Mouse (Mus musculus) midbrain, postnatal 0 days (tissue): Measurements from ENCODE around the gene Wdtc1. TPM values are rescaled to one million over a fixed set of nuclear protein-coding genes. Genes with fewer than 3 reads are reported as not detected.

ENCODE experiments used
- ATAC-seq: fragments of 200-750 bp; cut with Nextera tagmentation; 2 replicates; pipeline ENCODE4 v1.8.0; 2017; ENCODE audit warnings: moderate number of reproducible peaks, mild to moderate bottlenecking, moderate TSS enrichment, moderate library complexity; ENCODE audit not compliant: low FRiP score
- DNase-seq: peaks from one replicate; pipeline ENCODE4 v3.0.0-alpha.2; 2015; ENCODE audit warnings: low spot score
- H3K27ac ChIP-seq: fragments of 300-500 bp; sonication (generic); 2 replicates; pipeline ENCODE4 v1.5.1; 2014; ENCODE audit warnings: low read depth, mild to moderate bottlenecking, low read length, mixed read lengths
- H3K27me3 ChIP-seq: fragments of 300-500 bp; sonication (generic); 2 replicates; pipeline ENCODE4 v1.6.1; 2014; ENCODE audit warnings: low read length, control low read depth, mixed read lengths; ENCODE audit not compliant: insufficient read depth
- H3K36me3 ChIP-seq: fragments of 300-500 bp; sonication (generic); 2 replicates; pipeline ENCODE4 v1.6.1; 2014; ENCODE audit warnings: low read length, control low read depth, mixed read lengths; ENCODE audit not compliant: insufficient read depth
- H3K4me1 ChIP-seq: fragments of 300-500 bp; sonication (generic); 2 replicates; pipeline ENCODE4 v1.6.1; 2014; ENCODE audit warnings: mild to moderate bottlenecking, control low read depth, antibody characterized with exemption, low read length, mixed read lengths; ENCODE audit not compliant: insufficient read depth
- H3K4me2 ChIP-seq: fragments of 300-500 bp; sonication (generic); 2 replicates; pipeline ENCODE4 v1.6.1; 2014; ENCODE audit warnings: low read depth, mild to moderate bottlenecking, low read length, mixed read lengths; ENCODE audit not compliant: poor library complexity, severe bottlenecking
- H3K4me3 ChIP-seq: fragments of 300-500 bp; sonication (generic); 2 replicates; pipeline ENCODE4 v1.5.1; 2014; ENCODE audit warnings: low read depth, mild to moderate bottlenecking, low read length, moderate library complexity
- H3K9ac ChIP-seq: fragments of 300-500 bp; sonication (generic); replicated peaks from 2 replicates; pipeline ENCODE4 v1.6.1; 2014; ENCODE audit warnings: mild to moderate bottlenecking, low read length, moderate library complexity, mixed read lengths; ENCODE audit not compliant: poor library complexity, severe bottlenecking
- H3K9me3 ChIP-seq: fragments of 300-500 bp; sonication (generic); 2 replicates; pipeline ENCODE4 v1.6.1; 2016; ENCODE audit warnings: low read length, control low read depth
- CTCF ChIP-seq: IDR thresholded peaks from 2 replicates; pipeline ENCODE4 v1.5.1; 2016; ENCODE audit warnings: antibody characterized with exemption, mild to moderate bottlenecking
- WGBS: fragments of 180-500 bp; shearing (Covaris S2); extraction: QIAGEN DNeasy Blood & Tissue Kit; methylation state at CpG from one replicate; pipeline ENCODE4 v1.1.7; 2014; 5-methylcytosine and 5-hydroxymethylcytosine counted together
- microRNA-seq: library from miRNA; unstranded; fragments of <30 nt; microRNA quantifications from one replicate; pipeline ENCODE4, GENCODE M21; 2016; ENCODE audit warnings: borderline number of aligned reads
- polyA plus RNA-seq: library from polyadenylated mRNA; unstranded; fragments of >200 nt; fragmentation: Nextera tagmentation; extraction: Ambion mirVana; gene quantifications from 2 replicates; pipeline ENCODE4 v1.2.1, GENCODE M21; 2015
- total RNA-seq: library from RNA; depleted of rRNA; stranded (reverse); fragments of >200 nt; gene quantifications from 2 replicates; pipeline ENCODE4 v1.2.3, GENCODE M21; 2014; rRNA removed

Gene Wdtc1
- total and polyA plus RNA-seq, 2 experiments from 2014 or later = 15.6 to 54.8 TPM

- no peak for TF ChIP-seq CTCF
- H3K9me3 ChIP-seq = no peaks in the 10 kb centered on the region
- no peak overlapping the region for H3K9ac ChIP-seq
- no peaks in the 10 kb centered on the region for H3K36me3 ChIP-seq
- H3K4me1 ChIP-seq = 0 out of 2 replicates have a peak, but pooled peaks cover 4% of the 10 kb centered on the region
- ATAC-seq = no peak
- no peak for DNase-seq
- H3K27ac ChIP-seq = no peak overlapping the region
- H3K4me2 ChIP-seq = no peak overlapping the region
- 88% methylated on average over 1 of the region's 1 CpGs for WGBS
- H3K4me3 ChIP-seq = no peak overlapping the region
- H3K27me3 ChIP-seq = peaks cover 53% of the 10 kb centered on the region
These were observed 109.0 kb downstream of the Wdtc1 start for GRCm38 (mm10) chr4:133244289-133244688.

GRCm38 (mm10) chr4:133243538-133243937 is 109.7 kb downstream of the Wdtc1 start:
- WGBS = 82% methylated on average over 13 of the region's 13 CpGs
- no peaks in the 10 kb centered on the region for H3K9me3 ChIP-seq
- no peak overlapping the region for H3K4me3 ChIP-seq
- TF ChIP-seq CTCF = no peak
- no peak overlapping the region for H3K9ac ChIP-seq
- H3K27ac ChIP-seq = no peak overlapping the region
- peaks cover 53% of the 10 kb centered on the region for H3K27me3 ChIP-seq
- H3K4me2 ChIP-seq = no peak overlapping the region
- no peak for ATAC-seq
- no peaks in the 10 kb centered on the region for H3K36me3 ChIP-seq
- no peak for DNase-seq
- 0 out of 2 replicates have a peak, but pooled peaks cover 4% of the 10 kb centered on the region for H3K4me1 ChIP-seq

GRCm38 (mm10) chr4:133242710-133243109 is 110.6 kb downstream of the Wdtc1 start:
- Histone ChIP-seq H3K4me2 (no peak overlapping the region), H3K9ac (no peak overlapping the region), H3K4me3 (no peak overlapping the region), H3K27me3 (peaks cover 45% of the 10 kb centered on the region), H3K9me3 (no peaks in the 10 kb centered on the region), H3K4me1 (0 out of 2 replicates have a peak, but pooled peaks cover 4% of the 10 kb centered on the region), H3K36me3 (no peaks in the 10 kb centered on the region), H3K27ac (no peak overlapping the region)
- DNase-seq = no peak
- no peak for TF ChIP-seq CTCF
- WGBS = 58% methylated on average over 9 of the region's 9 CpGs
- no peak for ATAC-seq

Small RNAs within 50 kb of the gene (microRNA-seq; reads per million reads assigned to microRNA genes)
- gene Mir5122 = not detected

Other genes starting within 250 kb of the Wdtc1 start
- gene Wasf2, start 223.0 kb downstream of the Wdtc1 start, total RNA-seq = 18.3 and 19.6 TPM in 2 replicates
- 19.1 and 26.0 TPM in 2 replicates for gene Wasf2, start 223.0 kb downstream of the Wdtc1 start, polyA plus RNA-seq
- gene Cd164l2, start 141.3 kb downstream of the Wdtc1 start, total RNA-seq = 3.9 and 5.9 TPM in 2 replicates
- 10.6 and 11.0 TPM in 2 replicates for gene Cd164l2, start 141.3 kb downstream of the Wdtc1 start, polyA plus RNA-seq
- 3.2 and 10.8 TPM in 2 replicates for gene Gpr3, start 140.9 kb downstream of the Wdtc1 start, total RNA-seq
- 3.9 and 4.5 TPM in 2 replicates for gene Gpr3, start 140.9 kb downstream of the Wdtc1 start, polyA plus RNA-seq
- 7.6 and 8.3 TPM in 2 replicates for gene Map3k6, start 112.7 kb downstream of the Wdtc1 start, total RNA-seq
- gene Map3k6, start 112.7 kb downstream of the Wdtc1 start, polyA plus RNA-seq = 2.8 and 4.1 TPM in 2 replicates
- 1.6 TPM in 1 of 2 replicates, not detected in the other for gene Sytl1, start 90.4 kb downstream of the Wdtc1 start, total RNA-seq
- gene Sytl1, start 90.4 kb downstream of the Wdtc1 start, polyA plus RNA-seq = 0.21 and 0.26 TPM in 2 replicates
- gene Tmem222, start 75.7 kb downstream of the Wdtc1 start, total RNA-seq = 129 and 130 TPM in 2 replicates
- 138 and 143 TPM in 2 replicates for gene Tmem222, start 75.7 kb downstream of the Wdtc1 start, polyA plus RNA-seq
- gene Slc9a1, start 16.2 kb upstream of the Wdtc1 start, total RNA-seq = 29.5 and 34.9 TPM in 2 replicates
- gene Slc9a1, start 16.2 kb upstream of the Wdtc1 start, polyA plus RNA-seq = 11.8 and 12.8 TPM in 2 replicates
- 0.77 and 1.2 TPM in 2 replicates for gene Tent5b, start 126.7 kb upstream of the Wdtc1 start, total RNA-seq
- gene Tent5b, start 126.7 kb upstream of the Wdtc1 start, polyA plus RNA-seq = 0.27 and 0.49 TPM in 2 replicates
- 45.2 and 52.2 TPM in 2 replicates for gene Trnp1, start 145.1 kb upstream of the Wdtc1 start, total RNA-seq
- gene Trnp1, start 145.1 kb upstream of the Wdtc1 start, polyA plus RNA-seq = 15.2 and 17.5 TPM in 2 replicates
- 0.47 and 2.0 TPM in 2 replicates for gene Kdf1, start 165.5 kb upstream of the Wdtc1 start, total RNA-seq
- 0.77 and 1.2 TPM in 2 replicates for gene Kdf1, start 165.5 kb upstream of the Wdtc1 start, polyA plus RNA-seq
- gene Nudc, start 192.5 kb upstream of the Wdtc1 start, total RNA-seq = 94.8 and 109 TPM in 2 replicates
- 227 and 262 TPM in 2 replicates for gene Nudc, start 192.5 kb upstream of the Wdtc1 start, polyA plus RNA-seq
- not detected in 2 replicates for gene Nr0b2, start 199.9 kb upstream of the Wdtc1 start, total RNA-seq
- not detected in 2 replicates for gene Nr0b2, start 199.9 kb upstream of the Wdtc1 start, polyA plus RNA-seq
- gene Gpatch3, start 221.3 kb upstream of the Wdtc1 start, total RNA-seq = 8.7 and 10.3 TPM in 2 replicates
- gene Gpatch3, start 221.3 kb upstream of the Wdtc1 start, polyA plus RNA-seq = 5.6 and 6.3 TPM in 2 replicates
- gene Gpn2, start 230.9 kb upstream of the Wdtc1 start, total RNA-seq = 22.7 and 23.6 TPM in 2 replicates
- 16.2 and 16.7 TPM in 2 replicates for gene Gpn2, start 230.9 kb upstream of the Wdtc1 start, polyA plus RNA-seq
- gene Sfn, start 248.7 kb upstream of the Wdtc1 start, total RNA-seq = 2.0 and 3.6 TPM in 2 replicates
- gene Sfn, start 248.7 kb upstream of the Wdtc1 start, polyA plus RNA-seq = 0.67 and 0.86 TPM in 2 replicates